Mouse (Mus musculus) adrenal gland, postnatal 25 days (tissue): ENCODE data around the gene Klf2. TPM values are rescaled to one million over a fixed set of nuclear protein-coding genes. Genes with fewer than 3 reads are reported as not detected.

Experiments used
- DNase-seq: peaks from one replicate; pipeline ENCODE4 v3.0.0; 2021; ENCODE audit warnings: mixed read lengths
- long read RNA-seq: library from polyadenylated mRNA; stranded (forward); transcript quantifications from one replicate; pipeline ENCODE4 v2.0.0, GENCODE M21; 2021
- total RNA-seq: library from RNA; stranded (reverse); gene quantifications from 2 replicates; pipeline ENCODE4 v1.2.3, GENCODE M21; 2021

The Klf2 gene
- 37.5 and 38.2 TPM in 2 replicates for total RNA-seq
- long read RNA-seq, transcript Klf2-201 (3 exons, 1,847 nt), result major isoform, 50 of 66 reads
- long read RNA-seq, partial matches to known transcripts, result 16 of 66 reads
- long read RNA-seq, other reads (novel, unspliced or antisense), result 0 of 66 reads

DNA sequence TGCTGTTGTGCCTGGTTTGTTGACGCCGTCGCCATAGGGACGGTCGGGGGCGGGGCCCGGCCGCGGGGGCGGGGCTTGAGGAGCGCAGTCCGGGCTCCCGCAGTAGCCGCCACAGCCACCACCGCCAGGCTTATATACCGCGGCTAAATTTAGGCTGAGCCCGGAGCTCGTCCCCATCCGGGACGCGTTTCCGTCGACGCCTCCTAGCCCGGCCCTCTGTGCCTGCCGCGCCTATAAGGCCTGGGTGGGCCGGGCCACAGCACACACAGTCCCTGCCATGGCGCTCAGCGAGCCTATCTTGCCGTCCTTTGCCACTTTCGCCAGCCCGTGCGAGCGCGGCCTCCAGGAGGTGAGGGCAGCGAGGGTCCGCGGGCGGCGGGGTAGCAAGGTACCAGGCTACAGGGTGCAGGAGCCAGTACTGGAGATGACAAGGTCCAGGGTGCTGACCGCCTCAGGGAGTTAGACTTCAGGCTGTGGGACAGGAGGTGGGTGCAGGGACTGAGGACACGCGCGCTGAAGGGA, at the start of gene Klf2:
Klf2 (plus strand) TSS at position 233 of the 522 bp plus-strand sequence.
- DNase-seq, result peak; percentile 96

DNA sequence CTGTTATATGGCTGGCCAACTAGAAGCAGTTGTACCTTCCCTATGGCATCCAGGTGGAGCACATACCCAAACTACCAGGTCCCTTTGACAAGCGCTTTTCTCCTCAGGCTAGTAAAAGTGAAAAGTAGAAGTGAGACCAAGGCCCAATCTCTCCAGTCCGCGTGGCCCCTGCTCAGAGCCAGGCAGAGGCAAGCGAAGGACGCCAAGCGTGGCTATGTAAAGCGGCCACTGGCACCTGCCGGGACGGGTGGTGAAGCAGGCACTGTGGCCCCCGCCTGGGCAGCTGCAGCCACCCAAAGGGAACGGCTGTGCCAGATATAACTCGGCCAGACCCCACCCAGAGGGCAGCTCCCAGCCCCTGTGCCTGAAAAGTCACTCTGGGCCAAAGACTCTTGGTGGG, 48.2 kb upstream of the Klf2 start:
- no peak for DNase-seq

DNA sequence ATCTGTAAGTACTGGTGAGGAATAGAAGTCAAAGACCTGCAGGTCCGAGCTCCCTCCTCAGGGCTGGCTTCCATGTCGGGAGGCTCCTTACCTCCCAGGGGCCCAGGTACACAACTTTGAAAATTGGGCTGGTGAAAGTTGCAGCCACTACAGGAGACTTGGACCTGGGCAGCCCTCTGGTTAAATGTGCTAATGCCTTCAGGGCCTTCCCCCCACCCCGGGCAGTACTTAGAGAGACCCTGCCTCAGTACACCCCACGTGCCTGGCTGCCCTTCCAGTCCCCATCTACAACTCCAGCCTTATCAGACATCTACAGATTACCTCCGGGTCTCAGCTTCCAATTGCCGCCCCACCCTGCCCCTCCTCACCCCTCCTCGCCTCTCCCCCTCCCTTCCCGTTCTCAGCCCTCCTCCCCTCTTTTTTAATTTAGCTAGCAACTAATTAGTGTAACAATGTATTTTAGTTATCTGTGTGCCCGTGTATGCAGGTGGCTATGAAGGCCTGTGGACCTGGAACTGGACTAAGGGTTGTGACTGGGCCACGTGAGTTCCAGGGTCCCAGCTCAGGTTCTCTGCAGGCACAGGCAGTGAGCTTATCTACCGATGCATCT, 47.7 kb upstream of the Klf2 start:
- no peak for DNase-seq

DNA sequence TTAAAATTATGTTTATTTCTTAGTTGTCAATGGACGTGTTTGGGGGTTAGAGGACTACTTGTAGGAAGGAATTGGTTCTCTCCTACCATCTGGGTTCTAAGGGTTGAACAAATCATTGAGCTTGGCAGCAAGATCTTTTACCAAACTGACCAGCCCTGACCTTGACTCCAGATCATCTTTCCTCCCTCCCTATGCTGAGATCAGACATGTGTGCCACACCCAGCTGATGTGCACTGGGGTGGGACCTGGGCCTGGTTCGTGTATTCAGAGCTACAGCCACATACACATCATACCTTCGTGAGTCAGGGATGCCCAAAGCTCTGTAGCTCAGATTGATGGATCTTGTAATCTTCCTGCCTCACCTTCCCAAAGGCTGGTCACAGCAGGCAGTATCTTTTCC, 47.1 kb upstream of the Klf2 start:
- no peak for DNase-seq

DNA sequence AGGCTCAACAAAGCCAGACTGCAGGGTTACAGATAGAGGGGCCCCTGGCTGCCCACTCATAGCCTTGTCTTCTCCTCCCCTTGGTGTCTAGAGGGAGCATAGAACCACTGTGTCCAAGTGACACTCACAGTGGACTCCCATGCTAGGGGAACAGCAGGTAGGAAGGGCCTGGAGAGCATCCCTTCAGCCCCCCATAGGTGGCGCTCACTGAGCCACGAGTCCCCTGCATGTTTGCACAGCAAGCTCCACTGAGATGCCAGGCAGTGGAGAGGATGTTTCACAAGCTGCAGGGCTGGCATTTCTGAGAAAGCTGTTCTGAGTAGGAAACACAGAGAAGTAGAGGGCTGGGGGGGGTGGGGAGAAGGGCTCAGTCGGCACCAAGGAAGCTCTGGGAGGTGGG, 46.5 kb upstream of the Klf2 start:
- DNase-seq, result peak; percentile 72

DNA sequence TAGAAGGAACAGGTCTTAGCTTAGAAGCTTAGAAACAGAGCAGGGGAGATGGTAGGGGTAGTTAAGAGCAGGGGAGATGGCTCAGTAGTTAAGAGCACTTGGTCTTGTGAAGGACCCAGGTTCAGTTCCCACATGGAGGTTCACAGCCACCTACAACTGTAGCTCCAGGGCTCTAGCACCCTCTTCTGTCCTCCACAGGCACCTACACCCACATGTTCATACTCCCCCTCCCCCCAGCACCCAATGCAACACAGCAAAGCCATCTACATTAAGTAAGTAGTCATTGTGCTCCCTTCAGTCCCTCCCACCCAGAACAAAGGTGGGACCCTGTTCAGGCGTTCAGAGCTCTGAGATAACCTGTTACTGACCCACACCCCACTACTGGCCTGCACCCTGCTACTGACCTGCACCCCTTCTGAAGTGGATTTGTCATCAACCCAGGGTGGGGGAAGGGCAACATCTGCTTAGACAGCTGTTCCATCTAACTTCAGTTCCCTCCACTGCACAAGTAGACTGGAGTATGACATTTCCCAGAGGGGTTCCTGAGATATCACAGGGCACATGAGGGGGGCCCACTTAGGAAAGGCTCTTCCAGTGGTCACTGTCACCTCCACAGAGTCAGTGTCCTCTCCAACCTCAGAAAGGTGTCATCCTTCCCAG, 45.6 kb upstream of the Klf2 start:
- DNase-seq, result no peak

DNA sequence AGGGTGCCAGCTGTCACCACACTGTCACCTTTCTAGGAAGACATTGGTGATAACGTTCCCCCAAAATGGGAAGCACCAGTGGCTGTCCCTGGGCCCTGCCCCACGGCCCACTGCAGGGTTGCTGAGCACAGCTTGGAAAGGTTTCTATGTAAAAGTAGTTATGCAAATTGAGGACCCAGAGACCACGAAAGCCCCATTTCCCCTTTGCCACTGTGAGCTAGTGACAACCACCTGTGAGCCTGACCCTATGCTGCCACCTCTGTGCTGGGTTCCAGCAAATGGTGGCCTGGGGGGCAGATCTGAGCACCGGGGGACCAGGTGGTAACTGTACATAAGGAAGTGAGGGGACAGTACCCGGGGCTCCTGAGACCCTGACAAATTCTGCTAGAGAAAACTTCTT, 45.0 kb upstream of the Klf2 start:
- DNase-seq, result no peak

DNA sequence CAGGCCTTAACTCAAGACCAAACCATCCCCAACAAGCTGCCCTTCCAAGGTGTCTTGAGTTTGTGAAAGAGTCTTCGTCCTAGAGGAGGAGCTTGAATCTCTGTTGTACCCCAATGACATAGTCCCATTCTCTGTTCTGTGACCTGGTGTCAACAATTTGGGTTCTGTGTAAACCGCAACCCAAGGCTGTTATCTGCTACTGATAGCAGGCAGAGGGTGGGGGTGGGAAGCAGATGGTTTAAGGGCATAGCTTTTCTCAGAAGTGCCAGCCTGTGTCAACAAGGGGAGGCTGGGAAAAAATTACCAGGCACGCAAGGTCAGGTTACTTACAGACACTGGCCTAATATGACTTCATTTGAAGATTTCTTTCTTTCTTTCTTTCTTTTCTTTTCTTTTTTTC, 41.6 kb upstream of the Klf2 start:
- DNase-seq, result no peak

DNA sequence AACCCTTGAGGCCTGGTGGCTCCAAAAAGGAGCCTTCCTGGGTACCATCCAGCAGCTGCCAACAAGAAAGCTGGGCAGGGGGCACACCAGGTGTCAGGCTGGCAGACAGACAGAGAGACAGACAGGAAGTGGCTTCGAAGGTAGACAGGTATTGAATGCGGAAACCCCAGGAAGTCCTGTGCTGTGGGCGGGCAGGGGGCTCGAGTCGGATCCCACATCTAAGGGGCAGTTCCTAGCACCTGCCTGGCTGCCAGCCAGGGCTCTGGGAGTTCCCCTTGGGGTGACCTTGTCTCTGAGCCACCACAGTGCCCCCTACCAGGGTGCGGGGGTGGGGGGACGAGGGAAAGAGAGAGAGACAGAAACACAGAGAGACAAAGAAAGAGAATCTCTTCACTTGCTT, 39.7 kb upstream of the Klf2 start:
- DNase-seq, result no peak

DNA sequence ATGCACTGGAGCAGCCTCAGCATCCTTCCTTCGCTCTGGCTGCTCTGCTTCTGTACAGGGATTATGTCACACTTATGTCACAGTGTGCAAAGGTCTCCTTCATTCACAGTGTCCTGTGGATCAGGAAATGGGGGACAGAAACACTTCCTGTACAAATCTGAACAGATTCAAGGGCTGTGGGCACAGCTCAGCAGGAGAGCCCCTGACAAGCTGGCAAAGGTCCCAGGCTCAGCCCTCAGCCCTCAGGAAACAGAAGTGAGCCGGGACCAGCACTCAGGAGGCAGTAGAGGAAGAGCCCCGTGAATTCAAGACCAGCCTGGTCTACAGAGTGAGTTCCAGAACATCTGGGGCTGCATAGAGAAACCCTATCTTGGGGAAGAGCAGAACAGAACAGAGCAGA, 37.2 kb upstream of the Klf2 start:
- peak; percentile 43 for DNase-seq

DNA sequence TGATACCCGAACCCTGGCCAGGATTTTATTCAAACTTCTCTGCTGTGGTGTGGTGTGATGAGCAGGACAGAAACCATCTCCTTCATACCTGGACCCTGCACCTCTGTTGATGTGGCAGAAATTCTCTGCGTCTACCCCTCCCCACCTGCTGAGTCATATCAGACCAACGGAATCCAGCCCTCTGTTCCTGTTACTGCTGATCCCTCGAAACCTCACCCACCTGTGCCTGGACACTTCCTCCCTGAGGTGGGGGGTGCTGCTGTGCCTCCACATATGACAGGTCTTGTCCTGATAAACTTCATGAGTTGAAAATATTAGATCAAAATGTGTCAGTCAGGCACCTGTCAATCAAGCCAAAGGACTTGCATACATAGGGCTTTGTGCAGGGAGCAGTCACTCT, 33.5 kb upstream of the Klf2 start:
- no peak for DNase-seq

DNA sequence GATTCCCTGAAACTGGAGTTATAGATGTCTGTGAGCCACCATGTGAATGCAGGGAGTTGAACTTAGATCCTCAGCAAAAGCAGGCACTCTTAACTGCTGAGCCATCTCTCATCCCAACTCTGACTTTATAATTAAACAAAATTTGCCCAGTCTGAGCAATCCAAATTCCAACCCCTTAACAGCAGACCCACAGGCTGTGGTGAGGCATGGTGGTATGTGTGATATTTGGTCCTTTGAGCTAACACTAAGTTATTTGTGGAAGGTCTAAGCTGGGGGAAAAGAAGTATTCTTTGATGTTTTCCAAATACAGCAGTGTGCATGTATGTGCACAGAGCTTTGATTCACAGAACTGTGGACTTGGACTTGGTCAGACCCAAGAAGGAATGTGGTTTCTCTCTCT, 29.8 kb upstream of the Klf2 start:
- no peak for DNase-seq

DNA sequence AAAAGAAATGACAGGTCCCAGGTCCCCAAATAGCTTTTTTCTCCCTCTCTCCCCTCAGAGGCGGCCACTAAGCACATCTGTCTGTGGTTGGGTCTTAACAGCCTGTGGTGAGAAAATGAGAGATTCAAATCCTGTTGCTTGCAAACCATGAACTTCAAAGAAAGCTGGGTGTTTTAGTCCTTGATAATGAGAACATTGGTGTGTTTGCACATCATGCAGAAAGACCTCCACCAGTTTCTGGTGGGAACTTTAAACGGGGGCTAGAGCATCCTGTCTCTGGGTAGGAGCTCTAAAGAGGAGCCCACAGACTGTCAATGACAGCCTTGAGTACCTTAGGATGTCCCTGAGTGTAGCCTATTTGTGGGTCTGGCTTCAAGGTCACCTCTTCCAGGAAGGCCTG, 27.7 kb upstream of the Klf2 start:
- no peak for DNase-seq

DNA sequence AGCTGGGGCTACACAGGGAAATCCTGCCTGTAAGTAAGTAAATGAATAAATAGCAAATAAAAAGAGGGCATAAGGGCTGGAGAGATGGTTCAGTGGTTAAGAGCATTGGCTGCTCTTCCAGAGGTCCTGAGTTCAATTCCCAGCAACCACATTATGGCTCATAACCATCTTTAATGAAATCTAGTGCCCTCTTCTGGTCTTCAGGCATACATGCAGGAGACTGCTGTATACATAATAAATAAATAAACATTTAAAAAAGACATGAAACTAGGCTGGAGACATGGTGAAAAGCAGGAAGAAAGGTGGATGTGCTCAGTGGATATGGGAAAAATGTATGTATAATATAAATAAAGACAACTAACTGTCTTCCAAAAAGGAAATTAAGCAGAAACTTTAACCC, 25.5 kb upstream of the Klf2 start:
- DNase-seq, result no peak

DNA sequence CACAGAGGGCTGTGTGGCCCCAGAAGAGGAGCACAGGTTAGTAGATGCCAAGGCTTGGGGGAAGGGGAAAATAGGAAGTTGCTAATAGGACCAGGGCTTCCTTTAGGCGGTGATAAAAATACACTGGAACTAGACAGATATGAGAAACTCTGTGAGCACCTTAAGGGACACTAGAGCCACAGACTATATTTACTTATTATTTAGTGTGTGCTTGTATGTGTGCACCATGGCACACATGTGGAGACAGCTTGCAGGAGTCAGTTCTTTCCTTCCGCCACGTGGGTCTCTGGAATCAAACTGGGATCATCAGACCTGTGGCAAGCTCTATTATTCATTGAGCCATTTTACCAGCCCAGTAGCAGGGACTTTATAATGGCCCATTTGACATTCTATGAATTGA, 23.7 kb upstream of the Klf2 start:
- no peak for DNase-seq

DNA sequence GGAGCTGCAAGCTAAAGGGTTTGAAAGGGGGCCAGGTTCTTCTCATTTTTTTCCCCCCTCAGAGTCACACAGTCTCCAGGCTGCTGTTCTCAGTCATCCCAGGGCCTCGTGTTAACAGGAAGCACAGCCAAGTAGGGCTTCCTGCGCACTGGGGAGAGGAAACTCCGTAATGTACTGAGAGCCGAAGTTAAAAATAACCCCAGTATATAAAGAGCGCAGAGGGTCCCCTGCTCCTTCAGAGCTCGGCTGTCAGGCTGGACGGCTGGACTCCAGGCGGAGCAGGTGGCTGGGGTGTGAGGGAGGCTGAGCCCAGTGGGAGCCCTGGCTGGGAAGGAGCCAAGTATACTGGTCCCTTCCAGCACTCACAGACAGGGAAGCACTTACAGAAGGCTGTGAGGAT, 23.2 kb upstream of the Klf2 start:
- peak; percentile 74 for DNase-seq

DNA sequence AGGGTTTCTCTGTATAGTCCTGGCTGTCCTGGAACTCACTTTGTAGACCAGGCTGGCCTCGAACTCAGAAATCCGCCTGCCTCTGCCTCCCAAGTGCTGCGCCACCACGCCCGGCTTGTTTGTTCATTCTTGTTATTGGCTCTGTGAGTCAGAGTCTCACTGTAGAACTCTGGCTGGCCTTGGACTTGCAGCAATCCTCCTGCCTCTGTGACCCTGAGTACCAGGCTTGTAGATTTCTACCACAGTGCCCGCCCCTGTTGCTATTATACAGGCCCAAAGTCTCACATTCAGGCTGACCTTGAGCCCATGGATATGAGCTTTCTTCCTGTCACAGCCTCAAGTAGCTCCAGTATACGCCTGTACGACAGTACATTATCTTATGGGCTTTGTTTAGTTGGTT, 22.3 kb upstream of the Klf2 start:
- DNase-seq, result no peak

DNA sequence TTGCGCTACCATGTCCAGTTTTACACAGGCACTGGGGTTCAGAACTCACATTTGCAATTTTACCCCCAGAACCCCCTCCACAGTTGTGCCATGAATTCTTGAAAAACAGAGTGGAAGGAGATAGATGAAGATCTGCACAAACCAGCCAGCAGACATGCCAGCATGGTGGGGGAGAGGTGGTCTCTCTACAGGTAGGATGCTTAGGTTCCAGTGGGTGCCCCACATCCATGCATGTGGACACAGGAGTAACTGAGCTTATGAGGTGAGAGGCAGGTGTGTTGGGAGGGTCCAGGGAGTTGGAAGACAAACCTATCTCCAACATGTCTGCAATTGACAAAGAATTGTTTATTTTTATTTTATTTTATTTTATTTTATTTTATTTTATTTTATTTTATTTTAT, 19.9 kb upstream of the Klf2 start:
- no peak for DNase-seq

DNA sequence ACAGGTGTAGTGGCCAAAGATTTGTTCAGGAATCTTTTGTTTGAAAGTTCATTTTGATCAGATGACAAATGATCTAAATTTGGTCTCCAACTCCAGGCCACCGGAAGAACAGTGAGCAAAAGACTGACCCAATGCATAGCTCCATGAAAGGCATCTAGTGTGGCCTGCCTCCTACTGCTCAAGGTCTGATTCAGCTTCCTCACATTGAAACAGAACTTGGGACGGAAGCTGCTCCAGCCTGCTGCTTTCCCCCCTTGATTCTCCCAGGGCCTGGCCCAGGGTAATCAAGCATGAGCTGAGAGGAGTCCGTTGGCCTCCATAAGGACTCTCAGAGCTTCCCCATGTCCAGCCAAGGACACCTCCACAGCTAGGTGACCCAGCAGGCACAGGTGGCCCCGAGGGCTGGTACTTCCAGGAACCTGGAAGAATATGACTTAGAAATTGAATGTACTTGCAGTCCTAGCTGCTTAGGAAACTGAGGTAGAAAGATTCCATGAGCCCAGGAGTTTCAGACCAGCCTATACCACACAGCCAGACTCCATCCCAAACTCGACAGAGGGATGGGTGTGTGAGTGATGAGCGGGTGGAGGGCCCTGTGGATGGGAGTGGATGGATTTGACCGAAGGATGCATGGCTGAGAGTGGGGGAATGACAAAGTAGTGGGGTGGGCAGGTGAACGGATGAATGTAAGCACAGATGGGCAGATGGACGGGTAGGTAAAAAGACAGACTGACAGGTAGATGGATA, 18.0 kb upstream of the Klf2 start:
- no peak for DNase-seq

DNA sequence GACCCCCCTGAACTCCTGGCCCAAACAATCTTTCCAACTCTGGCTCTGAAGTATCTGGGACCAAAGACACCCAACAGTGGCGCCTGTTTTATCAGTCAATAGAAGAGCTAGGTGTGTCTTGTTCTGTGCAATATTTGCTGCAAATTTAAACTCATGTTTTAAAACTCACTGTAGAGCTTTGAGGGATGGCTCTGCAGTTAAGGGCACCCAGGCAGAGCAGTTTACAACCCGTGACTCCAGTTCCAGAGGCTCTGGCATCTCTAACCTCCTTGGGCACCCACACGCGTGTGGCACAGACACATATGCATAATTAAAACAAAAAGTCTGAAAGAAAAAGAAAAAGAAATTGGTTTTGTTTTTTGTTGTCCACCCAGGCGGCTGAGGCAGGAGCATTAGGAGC, 17.3 kb upstream of the Klf2 start:
- DNase-seq, result no peak

DNA sequence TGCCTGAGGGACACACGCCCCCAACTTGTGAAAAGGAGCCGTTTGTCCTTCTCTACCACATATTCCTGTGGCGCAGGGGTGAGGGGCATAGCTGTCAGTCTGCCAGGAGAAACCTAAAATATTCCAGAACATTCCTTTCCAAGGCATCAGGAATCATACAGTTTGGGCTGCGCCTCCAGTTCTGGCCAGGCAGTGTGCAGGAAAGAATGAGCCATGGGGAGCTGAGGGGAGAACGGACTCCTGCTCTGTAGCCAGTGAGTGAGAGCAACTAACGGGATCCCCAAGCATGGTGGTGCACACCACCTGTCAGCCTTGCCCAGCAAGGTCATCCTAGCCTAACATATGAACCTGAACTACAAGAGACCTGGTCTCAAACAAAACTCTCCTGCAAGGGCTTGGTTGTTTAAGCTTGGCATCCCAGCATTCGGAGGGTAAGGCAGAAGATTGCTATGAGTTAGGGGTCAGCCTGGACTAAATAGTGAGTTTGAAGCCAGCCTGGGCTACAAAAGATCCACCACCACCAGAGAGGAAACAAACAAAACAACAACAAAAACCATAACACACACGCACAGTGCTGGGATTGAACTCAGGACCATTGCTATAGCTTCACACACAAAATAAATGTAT, 15.7 kb upstream of the Klf2 start:
- no peak for DNase-seq

DNA sequence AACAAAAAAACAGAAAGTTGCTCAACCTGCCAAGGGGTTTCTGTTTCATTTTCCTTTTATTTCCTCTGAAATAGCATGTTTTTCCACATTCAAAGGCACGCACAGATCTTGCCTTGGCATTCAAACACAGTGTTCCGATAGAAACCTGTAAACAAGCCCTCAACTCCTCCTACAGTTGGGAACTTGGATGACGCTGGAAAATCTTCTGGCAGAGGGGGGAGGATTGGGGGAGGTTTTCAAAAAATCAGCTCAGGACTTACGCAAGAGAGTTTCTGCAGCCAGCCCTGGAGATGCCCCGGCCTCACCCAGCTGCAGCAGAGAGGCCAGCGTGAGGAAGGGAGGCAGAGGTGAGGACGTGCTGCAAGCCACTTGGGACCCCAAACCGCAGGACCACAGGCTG, 15.2 kb upstream of the Klf2 start:
- DNase-seq, result peak; percentile 58
